8 mouse cellular contexts compared by ENCODE assay signal in the genomic region with DNA sequence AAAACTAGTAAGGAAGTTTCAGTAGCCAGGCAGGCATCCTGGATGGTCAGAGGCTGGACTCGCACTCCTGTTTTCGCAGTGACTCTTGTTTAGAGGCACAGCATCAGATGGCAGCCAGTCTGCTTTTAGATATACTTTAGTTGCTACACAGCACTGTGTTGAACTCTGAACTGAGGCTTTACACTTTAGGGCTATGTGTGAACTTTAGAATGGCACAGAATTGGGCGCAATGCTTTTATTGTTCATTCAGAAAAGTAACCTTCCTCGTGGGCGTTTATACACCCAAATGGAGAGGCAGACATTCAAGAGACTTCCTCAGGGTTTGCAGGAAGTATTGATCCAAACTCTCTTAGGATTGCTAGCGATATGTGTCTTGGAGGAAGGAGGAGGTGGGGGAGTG. TPM values are rescaled to one million over a fixed set of nuclear protein-coding genes. Genes with fewer than 3 reads are reported as not detected.
DNase-seq lines count a peak whose midpoint lies in the region; ATAC-seq lines count a peak whose summit lies in the region.

No protein-coding gene starts in this region.

- H3K36me3 ChIP-seq in neural tube, embryonic 12.5 days, result no peaks in the 10 kb centered on the region
- H3K36me3 ChIP-seq in liver, embryonic 11.5 days (ENCODE audit: control insufficient read depth, insufficient read depth, low read length), result no peaks in the 10 kb centered on the region

- peak; percentile 88 for DNase-seq in heart, adult 11 months
- DNase-seq in heart, adult 8-10 months (ENCODE audit: low spot score), result no peak
- DNase-seq in neural tube, embryonic 10.5 days (ENCODE audit: extremely low spot score, low spot score), result no peak
- DNase-seq in liver, embryonic 11.5 days (ENCODE audit: low spot score), result no peak
- DNase-seq in left cerebral cortex, adult 11 months (ENCODE audit: low spot score), result no peak
- DNase-seq in urinary bladder, adult 18-20 months (ENCODE audit: low spot score in 2 of 2), result no peak
- no peak for DNase-seq in layer of hippocampus, adult 11-12 months (ENCODE audit: low spot score)

- no peaks in the 10 kb centered on the region for H3K9me3 ChIP-seq in neural tube, embryonic 12.5 days
- no peaks in the 10 kb centered on the region for H3K9me3 ChIP-seq in liver, embryonic 11.5 days (ENCODE audit: control insufficient read depth, low read length)

- no peak overlapping the region for H3K4me3 ChIP-seq in neural tube, embryonic 12.5 days
- peak overlapping the region; percentile 60; the same call in 1 of the 2 replicates for H3K4me3 ChIP-seq in liver, embryonic 11.5 days (ENCODE audit: low read depth, low read length)

- WGBS in neural tube, embryonic 12.5 days, result 53% methylated on average over 6 of the region's 6 CpGs
- WGBS in liver, embryonic 11.5 days, result 42% methylated on average over 6 of the region's 6 CpGs

- peaks cover 25% of the 10 kb centered on the region for H3K27me3 ChIP-seq in neural tube, embryonic 12.5 days (replicated peaks)
- peaks cover 18% of the 10 kb centered on the region for H3K27me3 ChIP-seq in liver, embryonic 11.5 days (replicated peaks; ENCODE audit: control insufficient read depth, insufficient read depth, low read length)

- ATAC-seq in neural tube, embryonic 12.5 days (ENCODE audit: low FRiP score, low read depth), result no peak
- ATAC-seq in liver, embryonic 11.5 days (replicated peaks; ENCODE audit: low FRiP score), result no peak

- peaks cover 6% of the 10 kb centered on the region; the same call in 1 of the 2 replicates for H3K4me1 ChIP-seq in neural tube, embryonic 12.5 days
- no peaks in the 10 kb centered on the region for H3K4me1 ChIP-seq in liver, embryonic 11.5 days (replicated peaks; ENCODE audit: control insufficient read depth, insufficient read depth, low read length)

- H3K27ac ChIP-seq in neural tube, embryonic 12.5 days, result no peak overlapping the region
- no peak overlapping the region for H3K27ac ChIP-seq in liver, embryonic 11.5 days (ENCODE audit: low read depth, low read length)

- peak overlapping the region; percentile 98 for H3K4me2 ChIP-seq in neural tube, embryonic 12.5 days (replicated peaks)
- H3K4me2 ChIP-seq in liver, embryonic 11.5 days, result peak overlapping the region; percentile 70

- H3K9ac ChIP-seq in neural tube, embryonic 12.5 days, result no peak overlapping the region
- H3K9ac ChIP-seq in liver, embryonic 11.5 days (ENCODE audit: low read depth, low read length), result no peak overlapping the region

RNA-seq across cellular contexts. Expression of a gene that starts 1.9 kb away (rescaled TPM):
- 10 to 100 TPM; 63.1 to 76.8 (median 70.8) TPM for total RNA-seq in heart, adult 8-10 months (2022)
- 2.3 and 2.8 TPM in 2 replicates for polyA plus RNA-seq in neural tube, embryonic 12.5 days (2016; fragmentation: Nextera tagmentation; extraction: Ambion mirVana)
- 4.9 and 6.0 TPM in 2 replicates for polyA plus RNA-seq in liver, embryonic 11.5 days (2014; fragmentation: Nextera tagmentation; extraction: Ambion mirVana)
